ENCODE assay signal across 21 mouse cellular contexts in the genomic region with DNA sequence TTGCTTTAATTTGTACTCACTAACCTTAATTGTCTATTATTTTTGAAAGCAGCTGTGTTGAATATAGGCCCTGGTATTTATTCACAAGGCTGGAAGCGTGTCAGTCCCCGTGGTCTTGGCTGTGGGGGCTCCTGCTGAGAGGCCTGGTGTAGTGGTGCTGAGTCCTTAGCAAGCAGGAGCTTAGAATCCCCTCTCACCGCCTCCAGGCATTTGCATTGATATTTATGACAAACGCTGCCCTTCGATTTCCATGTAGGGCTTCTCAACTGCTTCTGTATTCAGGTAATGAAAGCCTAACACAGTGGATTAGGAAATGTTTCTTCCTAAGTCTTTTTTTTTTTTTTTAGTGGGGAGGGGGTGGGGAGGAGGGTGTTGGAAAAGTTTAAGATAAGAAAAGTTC.
"Had no signal": no experiment of that assay in that cellular context is flagged by ENCODE, and none has a peak within 500 bp of the region (broad histone marks: within the 10 kb centered on the region; RNA-seq: fewer than 3 reads in every experiment).

No protein-coding gene starts in this region.

- H3K4me3 ChIP-seq: hindbrain, embryonic 13.5 days; hindbrain, embryonic 15.5 days; kidney, embryonic 15.5 days; limb, embryonic 10.5 days; limb, embryonic 12.5 days had no signal

- H3K9ac ChIP-seq: forebrain, postnatal 0 days; hindbrain, embryonic 13.5 days; hindbrain, embryonic 15.5 days; kidney, embryonic 15.5 days; limb, embryonic 12.5 days had no signal

- H3K27ac ChIP-seq: hindbrain, embryonic 13.5 days; hindbrain, embryonic 15.5 days; hindbrain, postnatal 0 days; kidney, embryonic 15.5 days; kidney, postnatal 0 days; limb, embryonic 10.5 days; limb, embryonic 12.5 days had no signal

- H3K4me1 ChIP-seq: hindbrain, embryonic 15.5 days; limb, embryonic 12.5 days had no signal

- H3K9me3 ChIP-seq: hindbrain, embryonic 15.5 days; limb, embryonic 10.5 days had no signal

- ATAC-seq: forebrain, postnatal 0 days; hindbrain, postnatal 0 days; intestine, embryonic 16.5 days had no signal

- DNase-seq: forebrain, postnatal 0 days; gastrocnemius, postnatal 14 days; gastrocnemius, postnatal 36 days; heart, adult 18-20 months; heart, postnatal 10 days; heart, postnatal 36 days; kidney, adult 11 months; kidney, adult 2 months; kidney, adult 9 months; kidney, postnatal 14 days; layer of hippocampus, adult 9-11 months; layer of hippocampus, postnatal 36 days; liver had no signal

- H3K4me2 ChIP-seq: hindbrain, embryonic 13.5 days; hindbrain, embryonic 15.5 days had no signal

- H3K36me3 ChIP-seq: hindbrain, embryonic 13.5 days; hindbrain, embryonic 15.5 days; limb, embryonic 10.5 days; limb, embryonic 12.5 days had no signal

- H3K27me3 ChIP-seq: hindbrain, embryonic 13.5 days; hindbrain, embryonic 15.5 days; kidney, embryonic 15.5 days; limb, embryonic 12.5 days had no signal
